Mouse (Mus musculus): ENCODE measurements at regions not wholly inside any gene's neighbourhood (a gene's known extent, or its start where the extent isn't known, plus 50 kb on each side); places are given as distances from the start of the nearest gene placed in this dataset.

DNA sequence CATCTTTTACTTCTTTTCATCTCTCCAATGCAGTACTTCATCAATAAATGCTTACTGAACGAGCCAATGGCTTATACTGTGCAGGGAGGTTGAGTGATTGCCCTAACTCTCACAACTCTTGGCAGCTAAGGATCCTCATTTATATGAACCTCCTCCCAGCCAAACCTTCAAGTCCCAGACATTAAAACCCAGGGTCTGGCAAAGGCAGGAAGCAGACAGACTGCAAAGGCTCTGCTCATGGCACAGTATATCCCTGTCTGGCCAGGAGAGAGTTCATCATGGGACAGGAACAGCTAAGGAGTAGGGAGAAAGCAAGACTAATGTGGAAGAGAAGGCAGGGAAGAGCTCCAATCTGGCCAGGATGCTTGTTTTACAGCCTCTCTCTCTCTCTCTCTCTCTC, 109.6 kb downstream of the Nuf2 start:
- no peak for TF ChIP-seq CTCF (IDR thresholded peaks at IDR 0.05; ENCODE audit: borderline replicate concordance, extremely low read depth, insufficient read depth, insufficient read length)
- TF ChIP-seq POLR2A (IDR thresholded peaks at IDR 0.05; ENCODE audit: borderline replicate concordance, extremely low read depth, insufficient read depth, insufficient read length, poor library complexity, severe bottlenecking), result no peak
